Mouse (Mus musculus): ENCODE results near the gene Dynlt1b.
"Not testable (repeated sequence)": the region's sequence is repeated elsewhere in the genome, so short reads cannot be mapped to it uniquely, and the experiment has no call there.

Dynlt1b gene

GRCm38 (mm10) chr17:6429945-6430344 lies at the start of gene Dynlt1b:
Gene Dynlt1b, plus strand, starts transcription at chr17:6430112.
- peak; percentile 100 for DNase-seq (ENCODE audit: low spot score)

- not testable (repeated sequence) for DNase-seq (ENCODE audit: low spot score)
Measured at GRCm38 (mm10) chr17:6380182-6380841, 49.6 kb upstream of the Dynlt1b start.

- not testable (repeated sequence) for DNase-seq (ENCODE audit: low spot score)
Measured at GRCm38 (mm10) chr17:6381071-6381682, 48.7 kb upstream of the Dynlt1b start.

- not testable (repeated sequence) for DNase-seq (ENCODE audit: low spot score)
Measured at GRCm38 (mm10) chr17:6386927-6387326, 43.0 kb upstream of the Dynlt1b start.

GRCm38 (mm10) chr17:6387380-6387911 lies 42.5 kb upstream of the Dynlt1b start:
- DNase-seq (ENCODE audit: low spot score): not testable (repeated sequence)

- not testable (repeated sequence) for DNase-seq (ENCODE audit: low spot score)
Measured at GRCm38 (mm10) chr17:6389463-6389862, 40.4 kb upstream of the Dynlt1b start.

GRCm38 (mm10) chr17:6390731-6391130 lies 39.2 kb upstream of the Dynlt1b start:
- DNase-seq (ENCODE audit: low spot score): peak; percentile 14

- peak; percentile 8 for DNase-seq (ENCODE audit: low spot score)
Measured at GRCm38 (mm10) chr17:6391736-6392135, 38.2 kb upstream of the Dynlt1b start.

GRCm38 (mm10) chr17:6392473-6393340 lies 37.2 kb upstream of the Dynlt1b start:
- not testable (repeated sequence) for DNase-seq (ENCODE audit: low spot score)

GRCm38 (mm10) chr17:6398079-6398478 lies 31.8 kb upstream of the Dynlt1b start:
- DNase-seq (ENCODE audit: low spot score): not testable (repeated sequence)

- DNase-seq (ENCODE audit: low spot score): not testable (repeated sequence)
Measured at GRCm38 (mm10) chr17:6398816-6399215, 31.1 kb upstream of the Dynlt1b start.

- peak; percentile 30 for DNase-seq (ENCODE audit: low spot score)
Measured at GRCm38 (mm10) chr17:6399281-6400096, 30.4 kb upstream of the Dynlt1b start.

GRCm38 (mm10) chr17:6400097-6400489 lies 29.8 kb upstream of the Dynlt1b start:
- DNase-seq (ENCODE audit: low spot score): not testable (repeated sequence)

GRCm38 (mm10) chr17:6404493-6404892 lies 25.4 kb upstream of the Dynlt1b start:
- DNase-seq (ENCODE audit: low spot score): not testable (repeated sequence)

- not testable (repeated sequence) for DNase-seq (ENCODE audit: low spot score)
Measured at GRCm38 (mm10) chr17:6406972-6407371, 22.9 kb upstream of the Dynlt1b start.

- not testable (repeated sequence) for DNase-seq (ENCODE audit: low spot score)
Measured at GRCm38 (mm10) chr17:6410713-6411213, 19.1 kb upstream of the Dynlt1b start.

GRCm38 (mm10) chr17:6417118-6417517 lies 12.8 kb upstream of the Dynlt1b start:
- not testable (repeated sequence) for DNase-seq (ENCODE audit: low spot score)

- DNase-seq (ENCODE audit: low spot score): not testable (repeated sequence)
Measured at GRCm38 (mm10) chr17:6420557-6420956, 9.4 kb upstream of the Dynlt1b start.

GRCm38 (mm10) chr17:6421547-6422326 lies 8.2 kb upstream of the Dynlt1b start:
- DNase-seq (ENCODE audit: low spot score): peak; percentile 5

- peak; percentile 6 for DNase-seq (ENCODE audit: low spot score)
Measured at GRCm38 (mm10) chr17:6422370-6422769, 7.5 kb upstream of the Dynlt1b start.
